Mouse (Mus musculus): ENCODE results near the gene Atp1a1. TPM values are rescaled to one million over a fixed set of nuclear protein-coding genes. Genes with fewer than 3 reads are reported as not detected.
A peak's percentile ranks its signal among the peaks of the same experiment; 100 is the strongest.

Gene Atp1a1
- total RNA-seq, 2 experiments from 2014 or later = 105 to 168 TPM

DNA sequence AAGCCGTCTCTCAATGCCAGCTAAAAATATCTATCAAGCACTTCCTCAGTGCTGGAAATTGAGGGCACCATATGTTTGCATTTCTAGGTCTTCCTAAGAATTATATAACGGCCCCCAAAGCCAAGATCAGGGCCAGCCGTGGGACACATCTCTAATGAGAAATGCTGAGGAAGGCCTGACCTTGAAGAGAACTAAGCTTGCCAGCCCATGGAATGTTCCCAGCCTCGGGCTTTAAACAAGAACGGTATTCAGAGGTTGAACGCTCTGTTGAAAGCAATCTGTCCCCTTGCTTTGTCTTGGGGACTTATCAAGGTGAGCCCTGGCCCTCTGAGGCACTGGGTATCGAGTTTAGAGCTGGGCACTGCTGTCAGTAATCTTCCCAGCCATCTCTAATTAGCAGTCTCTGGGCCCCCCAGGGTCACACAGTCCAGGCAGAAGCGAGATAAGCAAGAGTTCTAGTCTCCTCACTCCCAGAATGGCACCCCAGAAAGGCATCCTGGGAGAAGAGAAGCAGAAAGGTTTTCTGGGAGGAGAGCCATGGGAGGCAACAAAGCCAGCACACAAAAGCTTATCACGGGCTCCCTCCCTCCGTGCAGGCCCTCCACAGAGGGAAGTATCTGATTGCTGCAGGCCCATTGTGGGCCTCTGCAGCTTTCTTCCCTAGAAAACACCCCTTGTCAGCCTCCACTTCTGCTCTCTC is 41.8 kb downstream of the Atp1a1 start:
- peak; percentile 94 for ATAC-seq (replicated peaks; ENCODE audit: low FRiP score, low TSS enrichment, poor library complexity, severe bottlenecking)

DNA sequence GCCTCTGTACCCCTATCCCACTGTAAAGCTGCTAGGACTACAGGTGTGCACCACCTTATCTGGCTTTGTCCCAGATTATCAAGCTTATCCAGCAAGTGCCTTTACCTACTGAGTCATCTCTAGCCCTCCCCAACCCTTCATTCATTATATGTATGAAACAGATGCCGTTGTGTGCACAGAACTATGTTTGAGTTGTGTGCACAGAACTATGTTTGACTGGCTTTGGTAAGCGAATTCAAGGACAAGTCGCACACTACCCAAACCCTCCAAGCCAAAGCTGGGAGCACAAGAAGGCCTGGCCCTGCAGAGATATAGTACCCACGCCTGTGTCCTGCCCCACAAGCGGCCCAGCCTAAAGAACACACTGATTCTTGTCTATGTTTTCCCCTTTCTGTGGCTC is 42.5 kb downstream of the Atp1a1 start:
- peak; percentile 38; the same call in 1 of the 2 replicates for ATAC-seq (replicated peaks; ENCODE audit: low FRiP score, low TSS enrichment, poor library complexity, severe bottlenecking)

DNA sequence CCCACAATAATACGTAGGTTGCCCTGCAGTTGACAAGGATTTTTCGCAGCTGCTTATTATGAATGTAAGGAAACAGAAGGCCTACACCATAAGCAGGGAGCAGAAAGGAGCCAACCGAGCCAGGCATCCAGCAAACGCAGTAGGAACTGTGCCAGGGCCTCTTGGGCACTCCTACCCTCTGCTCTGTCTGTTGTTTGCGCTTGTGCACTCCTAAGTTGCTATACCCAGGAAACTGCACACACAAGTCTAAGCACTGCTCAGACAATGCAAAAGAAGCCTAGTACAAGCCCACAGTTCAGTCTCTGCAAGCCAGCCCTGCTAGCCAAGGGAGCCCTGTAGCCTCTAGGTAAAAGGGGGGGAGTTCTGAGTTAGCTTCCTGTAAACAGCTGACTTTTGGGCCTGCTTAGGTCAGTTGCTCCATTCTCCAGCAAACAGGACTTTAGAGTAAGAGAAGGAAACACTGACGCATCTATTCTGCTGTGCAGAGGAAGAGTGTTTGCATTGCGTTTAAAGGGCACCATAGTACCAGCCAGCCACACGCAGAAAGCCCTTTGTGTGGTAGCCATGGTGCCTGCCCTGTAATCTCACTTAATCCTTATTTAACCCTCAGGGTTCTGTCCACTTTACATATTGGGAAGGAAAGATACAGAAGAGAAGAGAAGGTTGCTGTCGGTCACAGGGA is 43.5 kb downstream of the Atp1a1 start:
- no peak for ATAC-seq (replicated peaks; ENCODE audit: low FRiP score, low TSS enrichment, poor library complexity, severe bottlenecking)

DNA sequence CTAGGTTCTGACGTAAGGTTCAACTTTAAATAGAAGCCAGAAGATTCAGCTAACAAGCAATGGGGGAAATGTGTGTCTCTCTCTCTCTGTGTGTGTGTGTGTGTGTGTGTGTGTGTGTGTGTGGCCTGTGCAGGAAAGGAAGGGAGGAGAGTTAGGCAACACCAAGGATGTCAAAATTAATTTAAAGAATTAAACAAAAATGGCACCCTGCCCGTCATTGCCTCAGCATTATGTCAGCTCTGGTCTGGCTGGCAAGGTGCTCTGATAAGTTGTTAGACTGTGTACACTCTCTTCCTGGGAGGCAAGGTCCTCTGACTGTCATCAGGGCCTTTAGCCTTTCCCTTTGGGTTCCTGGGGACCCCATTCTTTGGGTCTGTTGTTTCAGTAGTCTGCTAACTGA is 47.8 kb downstream of the Atp1a1 start:
- ATAC-seq (replicated peaks; ENCODE audit: low FRiP score, low TSS enrichment, poor library complexity, severe bottlenecking) = no peak

DNA sequence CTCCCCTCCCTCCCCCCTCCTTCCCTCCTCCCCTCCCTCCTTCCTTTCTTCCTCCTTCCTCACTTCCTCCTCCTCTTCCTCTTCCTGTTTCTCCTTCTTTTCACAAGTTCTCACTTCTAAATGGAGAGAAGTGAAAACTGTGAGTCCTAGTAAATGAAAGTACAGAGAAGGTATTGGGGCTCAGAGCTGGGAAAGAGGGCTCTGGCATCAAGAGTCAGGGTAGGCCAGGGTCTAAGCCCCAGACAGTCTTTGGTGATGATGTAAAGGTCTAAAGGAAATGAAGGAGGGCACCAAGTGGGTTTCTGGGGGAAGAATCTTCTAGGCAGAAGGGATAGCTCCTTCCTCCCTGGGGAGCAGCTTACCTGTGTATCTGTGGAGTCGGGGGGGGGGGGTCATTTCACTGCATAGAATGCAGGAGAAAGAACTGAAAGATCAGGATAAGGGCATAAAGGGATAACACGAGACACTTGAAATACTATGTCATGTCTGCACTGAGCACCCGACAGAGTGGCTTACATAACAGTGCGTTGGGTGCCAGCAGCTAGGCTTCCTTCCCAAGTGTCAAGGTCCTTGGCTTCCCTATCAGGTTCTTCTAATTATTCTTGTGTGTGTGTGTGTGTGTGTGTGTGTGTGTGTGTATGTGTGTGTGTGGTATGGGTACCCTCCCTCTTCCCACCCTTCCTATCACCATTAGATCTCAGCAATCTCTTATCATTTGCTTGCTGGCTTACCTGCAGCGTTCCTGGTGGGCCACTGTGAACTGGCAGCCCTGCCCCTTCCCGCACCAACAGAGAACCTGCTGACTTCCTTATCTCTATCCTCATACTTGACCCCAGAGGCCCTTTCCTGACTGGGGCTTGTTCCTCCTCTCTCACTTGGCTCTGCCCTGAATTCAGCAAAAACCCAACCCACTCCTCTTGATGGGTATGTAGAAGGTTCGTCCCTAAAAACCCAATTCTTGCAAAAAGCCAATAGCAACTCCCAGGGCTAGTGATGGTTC is 51.6 kb downstream of the Atp1a1 start:
- no peak for ATAC-seq (replicated peaks; ENCODE audit: low FRiP score, low TSS enrichment, poor library complexity, severe bottlenecking)

DNA sequence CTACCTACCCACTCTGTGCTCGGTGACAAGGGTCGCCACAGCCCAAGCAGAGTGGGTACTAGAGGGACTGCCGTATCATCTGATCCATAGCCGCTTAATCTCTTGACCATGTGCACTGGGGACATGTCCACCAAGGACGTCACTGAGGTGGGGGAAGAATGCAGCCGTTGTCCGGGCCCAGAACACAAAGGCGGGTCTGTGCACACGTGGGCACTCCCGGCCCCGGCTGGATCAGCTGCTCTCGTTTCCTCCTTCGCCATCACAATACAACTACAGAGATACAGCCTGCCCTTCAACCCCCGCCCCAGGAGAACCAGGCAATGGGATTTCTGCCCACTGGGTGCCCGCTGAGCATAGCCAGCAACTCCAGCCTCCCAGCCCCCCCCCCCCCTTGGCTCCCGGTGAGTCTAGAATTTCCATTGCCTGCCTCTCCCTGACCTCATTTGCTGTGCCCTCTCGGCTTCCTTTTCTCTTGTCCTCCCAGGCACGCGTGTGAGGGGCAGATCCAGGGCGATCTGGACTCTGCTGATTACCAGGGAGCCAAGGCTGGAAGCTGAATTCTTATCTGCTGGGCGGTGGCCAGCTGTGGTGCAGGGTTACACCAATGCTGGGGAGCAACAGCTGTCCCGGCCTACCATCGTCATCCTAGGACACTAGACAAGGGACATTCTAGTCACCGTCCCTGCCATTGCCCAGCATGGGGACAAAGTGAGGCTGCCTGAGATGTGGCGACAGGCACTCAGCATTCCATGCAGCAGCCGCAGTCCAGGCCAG is 52.8 kb downstream of the Atp1a1 start:
- peak; percentile 94 for ATAC-seq (replicated peaks; ENCODE audit: low FRiP score, low TSS enrichment, poor library complexity, severe bottlenecking)

DNA sequence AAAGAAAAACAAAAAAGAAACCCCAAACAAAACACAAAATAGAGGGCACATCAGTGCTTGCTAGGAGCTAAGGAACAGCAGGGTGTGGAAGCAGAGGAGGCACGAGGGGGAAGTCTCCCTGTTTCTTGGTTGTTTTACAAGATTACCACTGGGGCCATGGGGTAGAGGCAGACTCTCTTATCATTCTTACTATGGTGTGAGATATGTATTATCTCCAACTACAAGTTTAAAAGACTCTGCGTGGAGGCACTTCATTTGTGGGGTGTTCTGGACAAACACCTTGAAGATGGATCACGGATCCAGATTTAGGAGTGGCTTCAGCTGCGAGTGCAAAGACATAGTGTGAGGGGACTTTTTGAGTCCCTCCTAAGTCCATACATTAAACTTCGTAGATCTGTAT is 54.7 kb downstream of the Atp1a1 start:
- ATAC-seq (replicated peaks; ENCODE audit: low FRiP score, low TSS enrichment, poor library complexity, severe bottlenecking) = no peak

DNA sequence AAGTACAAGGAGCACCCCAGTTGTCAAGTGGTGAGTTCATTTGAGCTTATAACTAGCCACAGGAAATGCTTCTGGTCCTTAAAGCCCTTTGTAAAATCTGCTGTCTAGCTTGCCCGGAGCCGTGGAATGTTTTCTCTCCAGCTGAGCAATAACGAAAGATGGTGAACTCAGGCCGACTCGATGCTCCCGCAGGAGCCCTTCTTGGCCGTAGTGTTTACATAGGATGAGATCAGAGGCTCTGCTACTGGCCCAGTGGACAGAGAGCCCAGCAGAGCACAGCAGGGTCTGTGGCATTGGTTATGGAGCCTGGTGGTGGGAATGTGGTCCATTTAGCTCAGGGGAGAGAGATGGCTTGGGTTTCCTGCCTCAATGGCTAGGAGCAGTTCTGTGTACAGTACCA is 60.4 kb downstream of the Atp1a1 start:
- no peak for ATAC-seq (replicated peaks; ENCODE audit: low FRiP score, low TSS enrichment, poor library complexity, severe bottlenecking)

DNA sequence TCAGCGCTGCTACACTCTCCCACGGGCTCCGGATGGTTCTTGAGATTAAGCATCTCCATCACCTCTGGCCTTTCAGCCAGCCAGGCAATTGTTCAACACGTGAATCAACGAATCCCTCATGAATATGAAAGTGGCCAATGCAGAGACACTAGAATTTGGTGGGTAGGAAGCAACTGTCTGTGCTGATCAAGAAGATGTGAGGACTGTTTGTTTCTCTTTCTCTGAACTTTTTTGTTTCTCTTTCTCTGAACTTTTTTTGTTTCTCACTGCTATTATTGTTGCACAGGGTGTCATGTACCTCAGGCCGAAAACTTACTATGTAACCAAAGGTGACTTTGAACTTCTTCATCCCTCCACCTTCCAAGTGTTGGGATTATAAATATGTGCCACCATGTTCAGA is 62.9 kb downstream of the Atp1a1 start:
- ATAC-seq (replicated peaks; ENCODE audit: low FRiP score, low TSS enrichment, poor library complexity, severe bottlenecking) = no peak

DNA sequence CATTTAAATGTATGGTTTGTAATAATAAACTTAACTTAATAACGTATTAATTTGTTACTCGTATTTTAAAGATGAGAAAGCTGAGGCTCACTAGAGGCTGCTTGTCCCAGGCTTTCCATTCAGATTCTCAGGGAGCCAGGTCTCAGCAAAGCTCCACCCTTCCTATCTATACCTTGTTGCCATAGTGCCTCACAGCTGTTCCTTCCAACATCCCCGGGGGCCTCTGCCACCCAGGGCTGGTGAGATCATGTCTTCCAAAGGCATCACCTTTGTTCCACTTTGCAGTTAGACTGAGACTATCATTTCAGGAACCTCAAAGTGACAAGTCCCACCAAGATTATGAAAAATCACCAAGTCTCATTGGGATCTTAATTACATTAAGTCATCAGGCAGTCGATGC is 63.9 kb downstream of the Atp1a1 start:
- ATAC-seq (replicated peaks; ENCODE audit: low FRiP score, low TSS enrichment, poor library complexity, severe bottlenecking) = no peak

DNA sequence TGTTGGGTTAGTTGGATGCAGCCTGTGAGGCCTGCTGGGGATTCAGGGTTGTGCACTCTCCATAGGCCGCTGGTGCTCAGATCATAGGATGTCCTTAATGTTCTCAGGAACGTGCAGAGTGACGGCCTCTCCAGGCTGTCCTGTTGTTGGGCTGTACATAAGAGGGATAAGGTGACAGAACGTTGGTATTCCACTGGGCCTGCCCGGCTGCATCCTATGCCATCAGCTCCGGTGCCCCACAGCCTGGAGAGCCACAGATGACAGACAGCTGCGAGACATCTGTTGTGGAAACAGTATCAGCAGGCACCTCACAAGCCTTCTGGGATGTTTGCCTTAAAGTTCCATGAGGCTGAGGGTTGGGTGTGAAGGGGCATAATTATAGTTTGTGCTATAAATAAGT is 68.2 kb downstream of the Atp1a1 start:
- ATAC-seq (replicated peaks; ENCODE audit: low FRiP score, low TSS enrichment, poor library complexity, severe bottlenecking) = no peak

DNA sequence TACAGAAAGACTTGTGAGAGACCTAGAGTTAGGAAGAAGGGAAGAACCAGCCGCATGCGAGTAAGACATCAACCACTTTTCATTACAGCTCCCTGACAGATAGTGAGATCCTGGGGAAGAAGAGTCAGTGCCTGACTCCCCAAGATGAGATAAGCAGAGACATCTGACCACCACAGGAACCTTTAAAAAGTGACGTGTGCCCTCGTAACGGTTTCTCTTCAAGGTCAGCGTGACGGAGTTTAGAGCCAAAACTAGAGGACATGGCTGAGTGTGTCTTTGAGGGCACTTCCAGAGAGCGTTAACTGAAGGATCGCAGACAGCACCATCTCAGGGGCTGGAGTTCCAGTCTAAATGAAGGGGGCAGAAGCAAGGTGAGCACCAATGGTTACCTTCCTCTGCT is 70.2 kb downstream of the Atp1a1 start:
- ATAC-seq (replicated peaks; ENCODE audit: low FRiP score, low TSS enrichment, poor library complexity, severe bottlenecking) = no peak

DNA sequence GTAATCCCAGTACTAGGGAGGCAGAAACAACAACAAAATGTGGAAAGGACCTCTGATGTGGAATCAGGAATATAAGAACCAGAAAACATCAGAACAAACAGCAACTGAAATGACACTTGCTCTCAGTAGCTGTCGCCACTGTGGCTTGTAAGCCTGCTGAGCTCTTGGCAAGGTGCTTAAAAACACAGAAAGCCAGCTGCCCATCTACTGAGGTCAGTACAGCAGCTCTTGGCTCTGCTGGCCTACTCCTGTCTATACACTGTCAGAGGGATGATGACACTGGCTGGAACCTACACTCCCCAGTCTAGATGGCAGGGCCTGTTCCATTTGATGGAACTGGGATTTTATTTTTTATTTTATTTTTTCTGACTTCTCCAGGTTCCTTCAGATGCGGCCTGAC is 71.1 kb downstream of the Atp1a1 start:
- ATAC-seq (replicated peaks; ENCODE audit: low FRiP score, low TSS enrichment, poor library complexity, severe bottlenecking) = no peak

DNA sequence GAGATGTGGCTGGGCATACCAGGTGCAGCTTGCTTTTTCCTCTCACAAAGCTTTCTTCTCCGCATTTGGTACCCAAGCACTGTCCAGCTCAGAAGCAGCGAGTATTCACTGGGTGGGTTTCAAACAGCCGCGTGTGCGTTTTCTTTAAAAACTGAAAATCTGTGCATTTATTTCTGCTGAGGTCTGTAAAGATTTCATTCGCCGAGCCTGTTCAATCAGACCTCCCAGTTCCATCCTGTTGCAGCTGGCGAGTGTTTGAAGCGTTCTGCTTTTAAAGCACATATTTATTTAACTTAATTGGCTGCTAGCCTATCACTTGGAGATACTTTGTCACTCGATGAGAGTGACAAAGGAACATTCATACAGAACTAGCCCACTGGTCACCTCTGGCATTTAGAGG is 73.6 kb downstream of the Atp1a1 start:
- no peak for ATAC-seq (replicated peaks; ENCODE audit: low FRiP score, low TSS enrichment, poor library complexity, severe bottlenecking)

DNA sequence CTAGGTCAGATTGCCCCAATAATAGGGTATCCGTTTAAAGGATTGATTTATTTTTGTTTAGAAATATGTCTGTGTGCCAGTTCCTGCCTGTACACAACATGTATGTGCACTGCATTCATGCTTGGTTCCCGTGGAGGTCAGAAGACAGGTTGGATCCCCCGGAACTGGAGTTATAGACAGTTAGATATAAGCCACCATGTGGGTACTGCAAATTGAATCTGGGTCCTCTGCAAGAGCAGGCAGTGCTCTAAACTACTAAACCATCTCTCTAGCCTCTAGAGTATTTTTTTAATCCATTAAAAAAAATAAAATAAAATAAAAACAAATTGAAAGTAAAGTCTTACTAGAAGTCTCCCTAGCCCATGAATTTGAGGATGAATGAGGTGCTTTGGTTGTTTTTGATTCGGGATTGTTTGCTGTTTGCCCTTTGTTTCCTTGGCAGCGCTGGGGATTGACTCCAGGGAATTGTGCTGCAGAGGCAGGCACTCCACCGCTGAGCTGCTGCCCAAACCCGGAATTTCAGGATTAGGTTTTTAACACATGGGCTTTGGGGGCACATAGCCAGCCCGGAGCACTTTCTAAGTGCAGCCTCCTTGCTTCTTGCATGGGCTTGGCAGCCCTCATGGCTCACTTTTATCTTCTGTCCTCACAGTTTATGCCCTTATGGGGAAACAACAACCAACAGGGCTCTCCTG is 75.4 kb downstream of the Atp1a1 start:
- no peak for ATAC-seq (replicated peaks; ENCODE audit: low FRiP score, low TSS enrichment, poor library complexity, severe bottlenecking)

DNA sequence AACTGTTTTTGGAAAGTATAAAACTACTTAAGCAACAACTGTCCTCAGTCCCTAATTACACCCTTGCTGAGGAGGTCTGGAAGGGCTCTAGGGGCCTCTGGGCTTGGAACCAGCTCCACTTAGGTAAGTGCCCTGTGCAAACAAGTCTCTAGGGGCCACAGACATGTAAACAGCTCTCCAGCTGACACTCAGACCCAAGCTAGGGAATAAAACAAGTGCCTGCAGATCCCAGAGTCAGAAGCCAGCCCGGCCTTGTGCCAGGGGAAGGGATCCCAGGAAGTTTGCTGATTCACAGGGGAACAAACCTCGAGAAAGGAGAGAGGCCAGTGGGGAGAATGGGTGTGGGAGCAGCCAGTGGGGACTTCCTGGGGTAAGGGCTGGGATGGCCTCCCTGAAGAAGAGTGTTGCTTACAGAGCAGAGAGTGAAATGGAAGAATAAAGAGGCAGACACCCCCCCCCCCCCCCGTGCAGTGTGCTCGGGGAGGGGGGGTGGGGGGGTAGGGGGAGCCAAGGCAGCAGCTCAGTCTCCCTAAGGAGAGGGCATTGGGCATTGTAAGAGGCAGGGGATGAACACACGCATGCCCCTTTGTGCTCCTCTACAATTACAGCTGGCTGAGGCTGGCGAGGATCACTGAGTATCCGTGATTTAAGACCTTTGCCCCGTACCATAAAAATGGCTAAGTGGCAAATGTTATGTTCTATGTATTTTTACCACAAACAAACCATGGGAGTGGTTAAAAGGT is 76.2 kb downstream of the Atp1a1 start:
- no peak for ATAC-seq (replicated peaks; ENCODE audit: low FRiP score, low TSS enrichment, poor library complexity, severe bottlenecking)

DNA sequence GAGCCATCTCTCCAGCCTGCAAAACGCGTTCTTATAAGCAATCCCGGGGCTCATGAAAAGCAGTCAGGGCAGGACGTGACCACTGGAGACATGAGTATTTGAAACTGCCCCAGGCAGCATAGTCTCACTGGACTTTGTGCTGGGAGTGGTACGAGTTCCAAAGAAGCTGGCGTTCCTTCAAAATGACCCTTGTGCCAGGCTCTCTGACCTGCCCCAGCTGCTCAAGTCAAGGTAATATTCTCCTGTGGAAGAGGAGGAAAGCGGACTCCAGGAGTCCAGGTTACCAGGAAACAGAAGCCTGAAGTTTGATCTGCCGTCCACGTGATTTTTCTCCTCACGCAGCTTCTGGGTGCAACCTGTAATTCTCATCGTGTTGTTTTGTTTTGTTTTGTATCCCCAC is 77.9 kb downstream of the Atp1a1 start:
- ATAC-seq (replicated peaks; ENCODE audit: low FRiP score, low TSS enrichment, poor library complexity, severe bottlenecking) = no peak

Measured in megakaryocyte-erythroid progenitor cell, adult 5-6 weeks (primary cell).